Mouse (Mus musculus) ES-Bruce4 (cell line): ENCODE data around the gene Bmp10. TPM values are rescaled to one million over a fixed set of nuclear protein-coding genes. Genes with fewer than 3 reads are reported as not detected.
"Not testable (repeated sequence)": the region's sequence is repeated elsewhere in the genome, so short reads cannot be mapped to it uniquely, and the experiment has no call there.

Experiments used
- H3K27ac ChIP-seq: 2 replicates; pipeline ENCODE4 v1.5.1; 2012; ENCODE audit warnings: low read length, inconsistent platforms; ENCODE audit not compliant: insufficient read depth
- H3K27me3 ChIP-seq: 2 replicates; pipeline ENCODE4 v1.6.1; 2012; ENCODE audit warnings: mild to moderate bottlenecking, low read length, inconsistent platforms; ENCODE audit not compliant: control insufficient read depth, poor library complexity, insufficient read depth, severe bottlenecking
- H3K36me3 ChIP-seq: 2 replicates; pipeline ENCODE4 v1.6.1; 2012; ENCODE audit warnings: inconsistent platforms, mild to moderate bottlenecking, low read length, moderate library complexity; ENCODE audit not compliant: control insufficient read depth, poor library complexity, insufficient read depth, severe bottlenecking
- H3K4me1 ChIP-seq: one replicate; pipeline ENCODE4 v1.8.1; 2011; ENCODE audit warnings: low read length; ENCODE audit not compliant: control insufficient read depth, insufficient read depth
- H3K4me3 ChIP-seq: 2 replicates; pipeline ENCODE4 v1.5.1; 2011; ENCODE audit warnings: low read depth, mild to moderate bottlenecking, low read length
- H3K9ac ChIP-seq: 2 replicates; pipeline ENCODE4 v1.6.1; 2012; ENCODE audit warnings: low read depth, mild to moderate bottlenecking, inconsistent platforms; ENCODE audit not compliant: poor library complexity, severe bottlenecking
- H3K9me3 ChIP-seq: replicated peaks from 2 replicates; pipeline ENCODE4 v1.6.1; 2012; ENCODE audit warnings: mild to moderate bottlenecking, low read length, inconsistent platforms; ENCODE audit not compliant: control insufficient read depth, poor library complexity, insufficient read depth, severe bottlenecking
- CTCF ChIP-seq: IDR thresholded peaks from one replicate; pipeline ENCODE4 v1.8.1; 2011; ENCODE audit warnings: low read depth, low read length
- EP300 ChIP-seq: IDR thresholded peaks from 2 replicates; pipeline ENCODE4 v1.6.1; 2011; ENCODE audit warnings: low read depth, low read length; ENCODE audit not compliant: insufficient read depth
- POLR2A ChIP-seq: IDR thresholded peaks from one replicate; pipeline ENCODE4 v1.8.1; 2011; ENCODE audit warnings: low read length; ENCODE audit not compliant: insufficient read depth
- polyA plus RNA-seq: library from polyadenylated mRNA; stranded (reverse); fragments of >200 nt; gene quantifications from 2 replicates; pipeline ENCODE4 v1.2.4, GENCODE M21; 2011; ENCODE audit warnings: low read depth; ENCODE audit not compliant: missing spikeins, insufficient read depth, insufficient read length

The Bmp10 gene
- polyA plus RNA-seq, 1 experiment = not detected

DNA sequence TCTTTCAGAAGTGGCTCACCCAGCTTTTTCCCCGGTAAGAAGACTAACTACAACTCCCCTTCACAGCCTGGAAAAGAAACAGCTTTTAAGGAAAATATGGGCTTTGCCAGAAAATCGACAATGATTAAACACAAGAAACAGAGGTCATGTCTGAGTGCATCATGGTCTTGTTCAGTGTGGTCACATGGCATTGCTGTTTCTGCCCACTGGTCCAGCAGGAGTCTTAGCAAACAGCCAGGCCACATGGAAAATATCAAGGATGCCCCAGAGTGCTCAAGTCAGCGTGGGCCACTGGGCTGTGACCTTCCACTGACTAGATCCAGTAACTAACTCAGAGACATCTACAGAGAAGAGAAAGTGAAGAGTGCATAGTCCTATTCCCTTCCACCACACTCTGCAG lies 23.0 kb downstream of the Bmp10 start:
- no peak overlapping the region for H3K4me3 ChIP-seq
- no peaks in the 10 kb centered on the region for H3K9me3 ChIP-seq
- H3K9ac ChIP-seq = no peak overlapping the region
- TF ChIP-seq POLR2A = no peak
- no peak for TF ChIP-seq EP300
- no peak for TF ChIP-seq CTCF
- no peak overlapping the region for H3K27ac ChIP-seq
- H3K4me1 ChIP-seq = no peaks in the 10 kb centered on the region
- H3K27me3 ChIP-seq = no peaks in the 10 kb centered on the region
- no peaks in the 10 kb centered on the region for H3K36me3 ChIP-seq

DNA sequence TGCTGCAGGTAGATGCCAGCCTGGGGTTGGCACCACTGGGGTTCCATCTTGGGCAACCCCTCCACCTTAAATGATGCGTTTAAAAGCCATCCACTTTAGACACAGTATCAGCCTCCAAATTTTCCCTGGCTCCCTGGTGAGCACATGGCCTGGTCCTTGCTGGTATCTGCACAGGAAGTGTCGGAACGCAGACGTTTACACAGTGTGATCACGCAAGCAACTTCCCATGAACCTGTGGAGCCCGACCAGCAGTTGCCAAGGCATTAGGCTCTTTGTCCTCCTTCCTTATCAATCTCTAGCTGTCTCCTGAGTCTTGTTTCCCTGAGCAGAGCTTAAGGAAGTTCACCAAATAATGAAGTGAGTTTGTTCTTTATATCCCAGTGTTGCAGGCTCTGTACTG lies 26.7 kb downstream of the Bmp10 start:
- no peaks in the 10 kb centered on the region for H3K27me3 ChIP-seq
- TF ChIP-seq POLR2A (no peak), CTCF (no peak), EP300 (no peak)
- no peak overlapping the region for H3K27ac ChIP-seq
- no peak overlapping the region for H3K9ac ChIP-seq
- H3K9me3 ChIP-seq = no peaks in the 10 kb centered on the region
- no peaks in the 10 kb centered on the region for H3K4me1 ChIP-seq
- no peak overlapping the region for H3K4me3 ChIP-seq
- no peaks in the 10 kb centered on the region for H3K36me3 ChIP-seq

DNA sequence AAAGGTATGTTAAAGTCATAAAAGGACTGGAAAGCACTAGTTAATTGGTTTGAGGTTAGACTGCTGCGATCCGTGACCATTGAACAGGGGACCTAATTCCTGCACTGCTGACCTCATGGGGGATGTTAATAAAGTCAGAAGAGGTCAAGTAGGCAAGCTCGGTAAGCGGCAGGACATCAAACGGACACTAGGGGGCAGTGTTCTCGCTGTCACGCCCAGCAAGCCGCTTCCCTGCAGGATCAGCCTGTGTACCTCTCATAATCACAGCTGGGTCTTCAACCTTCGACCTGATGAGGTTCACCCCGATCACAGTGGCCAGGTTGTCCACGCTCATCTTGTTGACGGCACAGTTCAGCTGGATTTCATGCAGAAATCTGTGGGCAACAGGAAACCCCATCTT lies 37.4 kb downstream of the Bmp10 start:
- Histone ChIP-seq H3K27me3 (no peaks in the 10 kb centered on the region), H3K4me1 (no peaks in the 10 kb centered on the region), H3K27ac (no peak overlapping the region), H3K36me3 (no peaks in the 10 kb centered on the region), H3K4me3 (no peak overlapping the region), H3K9me3 (no peaks in the 10 kb centered on the region), H3K9ac (no peak overlapping the region)
- no peak for TF ChIP-seq POLR2A
- TF ChIP-seq CTCF = peak; percentile 98

GRCm38 (mm10) chr6:87467373-87467772 lies 38.6 kb downstream of the Bmp10 start:
- Histone ChIP-seq H3K4me1 (no peaks in the 10 kb centered on the region), H3K4me3 (no peak overlapping the region), H3K27me3 (no peaks in the 10 kb centered on the region), H3K27ac (no peak overlapping the region), H3K36me3 (no peaks in the 10 kb centered on the region), H3K9ac (no peak overlapping the region), H3K9me3 (no peaks in the 10 kb centered on the region)
- no peak for TF ChIP-seq EP300
- no peak for TF ChIP-seq CTCF
- TF ChIP-seq POLR2A = no peak

DNA sequence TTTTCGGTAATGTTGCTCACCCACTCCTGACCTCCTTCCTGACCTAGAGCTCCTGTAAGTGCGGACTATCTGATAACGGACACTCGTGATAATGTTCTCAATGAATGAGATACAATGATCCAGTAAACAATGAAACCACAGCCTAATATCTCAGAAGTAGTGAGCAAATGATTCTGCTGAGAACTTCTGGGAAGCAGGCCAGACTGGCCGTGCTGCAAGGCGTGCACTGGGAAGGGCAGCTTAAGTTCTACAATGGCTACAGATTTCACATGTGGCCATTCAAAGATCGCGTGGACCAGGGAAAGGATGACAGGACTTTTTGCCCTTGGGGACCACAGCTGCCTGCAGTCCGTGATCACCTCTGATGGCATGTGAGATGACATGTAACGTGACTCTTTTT lies 39.6 kb downstream of the Bmp10 start:
- Histone ChIP-seq H3K4me1 (no peaks in the 10 kb centered on the region), H3K4me3 (no peak overlapping the region), H3K9ac (no peak overlapping the region), H3K27me3 (no peaks in the 10 kb centered on the region), H3K9me3 (no peaks in the 10 kb centered on the region), H3K36me3 (no peaks in the 10 kb centered on the region), H3K27ac (no peak overlapping the region)
- TF ChIP-seq POLR2A (no peak), CTCF (no peak), EP300 (no peak)

DNA sequence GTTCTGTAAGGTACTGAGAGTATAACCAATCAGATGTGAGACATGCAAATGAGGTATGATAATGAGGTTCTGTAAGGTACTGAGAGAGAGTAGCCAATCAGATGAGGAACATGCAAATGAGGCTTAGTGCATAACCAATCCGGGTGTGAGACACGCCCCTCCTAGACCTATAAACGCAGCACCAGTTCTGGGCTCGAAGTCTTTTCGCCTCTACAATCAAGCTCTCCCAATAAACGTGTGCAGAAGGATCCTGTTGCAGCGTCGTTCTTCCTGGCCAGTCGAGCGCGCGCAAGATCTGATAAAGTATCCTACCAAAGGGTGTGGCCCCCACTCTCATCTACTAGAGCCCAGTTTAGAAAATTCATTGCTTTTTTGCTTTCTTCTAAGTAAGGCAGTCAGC lies 41.3 kb downstream of the Bmp10 start:
- H3K27ac ChIP-seq, H3K36me3 ChIP-seq, H3K4me1 ChIP-seq, H3K9me3 ChIP-seq, H3K9ac ChIP-seq, H3K27me3 ChIP-seq, H3K4me3 ChIP-seq: not testable (repeated sequence)
